In the genomic region with DNA sequence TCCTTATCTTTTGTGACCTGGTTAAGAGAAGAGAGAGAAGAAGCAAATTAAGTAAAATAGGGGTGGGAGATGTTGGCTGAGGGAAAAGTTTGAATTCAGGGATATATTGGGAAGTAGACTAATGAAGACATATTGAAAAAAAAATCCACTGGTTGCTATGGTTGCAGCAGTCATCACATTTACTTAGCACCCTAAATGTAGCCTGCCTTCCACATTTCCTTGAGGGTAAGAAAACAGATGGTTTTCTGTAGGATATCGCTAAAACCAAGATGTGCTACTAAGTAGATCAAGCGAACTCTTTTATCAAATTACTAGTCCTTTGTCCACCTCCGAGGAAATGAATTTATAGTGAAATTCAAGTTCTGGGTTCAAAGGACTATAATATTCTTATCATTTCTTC, we compare ENCODE assay signal across 26 mouse cellular contexts. TPM values are rescaled to one million over a fixed set of nuclear protein-coding genes. Genes with fewer than 3 reads are reported as not detected.
A peak's percentile ranks its signal among the peaks of the same experiment; 100 is the strongest.
DNase-seq lines count a peak whose midpoint lies in the region; ATAC-seq lines count a peak whose summit lies in the region.
"Had no signal": no experiment of that assay in that cellular context is flagged by ENCODE, and none has a peak within 500 bp of the region (broad histone marks: within the 10 kb centered on the region; RNA-seq: fewer than 3 reads in every experiment).

No protein-coding gene starts in this region.

- ATAC-seq in frontal cortex, adult (ENCODE audit: low TSS enrichment), result peak; percentile 64
- ATAC-seq: activated CD4-positive, CD25-positive, alpha-beta regulatory T cell, adult 4 months; CD4-positive, CD25-positive, alpha-beta regulatory T cell, adult 4 months; Patski had no signal

- intact Hi-C loops in left cerebral cortex, postnatal 10 days (cut with DNase I), result no loop called here

- DNase-seq in frontal cortex, postnatal 25 days (ENCODE audit: low spot score in 2 of 2), result no peak
- DNase-seq in left cerebral cortex, adult 11 months (ENCODE audit: low spot score), result peak; percentile 2
- DNase-seq in left cerebral cortex, postnatal 10 days (ENCODE audit: extremely low spot score in 1 of 2, low spot score in 2 of 2), result no peak
- DNase-seq in brain, adult 2 months (ENCODE audit: low read depth, low spot score), result peak; percentile 50
- DNase-seq in telencephalon, adult 2 months (ENCODE audit: low read depth, low spot score), result peak; percentile 43
- DNase-seq in urinary bladder, adult 2 months (ENCODE audit: low spot score), result no peak
- DNase-seq in liver, result no peak
- DNase-seq: adrenal gland, adult 2 months; adrenal gland, adult 8-10 months; adrenal gland, postnatal 10 days; adrenal gland, postnatal 14 days; adrenal gland, postnatal 25 days; adrenal gland, postnatal 36 days; B cell, adult 2 months; cerebellum, adult 11 months; cerebellum, adult 11-12 months; cerebellum, adult 18-20 months had no signal

RNA-seq across cellular contexts. Expression of a gene that starts 37.2 kb away (rescaled TPM):
- 10 to 100 TPM; 16.6 to 16.8 TPM for total RNA-seq in left cerebral cortex, postnatal 10 days (2021)
- polyA plus RNA-seq in urinary bladder, adult 2 months (2012; rRNA removed), result 0.11 and 0.13 TPM in 2 replicates
- total RNA-seq: adrenal gland, adult 2 months; adrenal gland, postnatal 10 days; CH12.LX; ES-E14; G1E; MEL had no signal
- polyA plus RNA-seq: activated CD4-positive, CD25-positive, alpha-beta regulatory T cell, adult 4 months; adrenal gland, adult 2 months; C2C12; CD4-positive, CD25-positive, alpha-beta regulatory T cell, adult 4 months; G1E; Patski had no signal

Comparison
In these comparisons a context has a peak if more than half of its experiments do, and no peak if none do; other contexts are left out.
1. DNase-seq: peak in left cerebral cortex, adult 11 months (single experiment), brain, adult 2 months (single experiment) and telencephalon, adult 2 months (single experiment); none in frontal cortex, postnatal 25 days (0 of 2), left cerebral cortex, postnatal 10 days (0 of 2), urinary bladder, adult 2 months (single experiment) and liver (single experiment).